Mouse (Mus musculus) neural tube, embryonic 11.5 days (tissue): ENCODE results near the gene Wdr1. TPM values are rescaled to one million over a fixed set of nuclear protein-coding genes. Genes with fewer than 3 reads are reported as not detected.
"Not testable (repeated sequence)": the region's sequence is repeated elsewhere in the genome, so short reads cannot be mapped to it uniquely, and the experiment has no call there.

Experiments
- ATAC-seq: fragments of 200-750 bp; cut with Nextera tagmentation; 2 replicates; pipeline ENCODE4 v1.8.0; 2017; ENCODE audit warnings: moderate number of reproducible peaks, mild to moderate bottlenecking, moderate TSS enrichment, moderate library complexity; ENCODE audit not compliant: insufficient read depth, low FRiP score, low TSS enrichment
- DNase-seq: peaks from one replicate; pipeline ENCODE4 v3.0.0-alpha.2; 2015; ENCODE audit warnings: low spot score
- H3K27ac ChIP-seq: fragments of 300-500 bp; sonication (generic); 2 replicates; pipeline ENCODE4 v1.5.1; 2014; ENCODE audit warnings: low read depth, mild to moderate bottlenecking, low read length
- H3K27me3 ChIP-seq: fragments of 300-500 bp; sonication (generic); 2 replicates; pipeline ENCODE4 v1.6.1; 2014; ENCODE audit warnings: mild to moderate bottlenecking, low read length, mixed read lengths; ENCODE audit not compliant: control insufficient read depth, insufficient read depth
- H3K36me3 ChIP-seq: fragments of 300-500 bp; sonication (generic); 2 replicates; pipeline ENCODE4 v1.6.1; 2014; ENCODE audit warnings: mild to moderate bottlenecking, low read length, moderate library complexity, mixed read lengths; ENCODE audit not compliant: control insufficient read depth, insufficient read depth
- H3K4me1 ChIP-seq: fragments of 300-500 bp; sonication (generic); 2 replicates; pipeline ENCODE4 v1.6.1; 2014; ENCODE audit warnings: low read length, mixed read lengths; ENCODE audit not compliant: control insufficient read depth, insufficient read depth
- H3K4me2 ChIP-seq: fragments of 300-500 bp; sonication (generic); 2 replicates; pipeline ENCODE4 v1.6.1; 2014; ENCODE audit warnings: low read depth, mild to moderate bottlenecking, moderate library complexity
- H3K4me3 ChIP-seq: fragments of 300-500 bp; sonication (generic); 2 replicates; pipeline ENCODE4 v1.5.1; 2014; ENCODE audit warnings: low read depth, low read length
- H3K9ac ChIP-seq: fragments of 300-500 bp; sonication (generic); 2 replicates; pipeline ENCODE4 v1.6.1; 2014; ENCODE audit warnings: mild to moderate bottlenecking, low read length
- H3K9me3 ChIP-seq: fragments of 300-500 bp; sonication (generic); 2 replicates; pipeline ENCODE4 v1.6.1; 2016; ENCODE audit warnings: low read length; ENCODE audit not compliant: control insufficient read depth
- WGBS: fragments of 180-500 bp; shearing (Covaris S2); extraction: QIAGEN DNeasy Blood & Tissue Kit; methylation state at CpG from one replicate; pipeline ENCODE4 v1.1.7; 2014; 5-methylcytosine and 5-hydroxymethylcytosine counted together
- polyA plus RNA-seq: library from polyadenylated mRNA; unstranded; fragments of >200 nt; fragmentation: Nextera tagmentation; extraction: Ambion mirVana; gene quantifications from 2 replicates; pipeline ENCODE4 v1.2.1, GENCODE M21; 2014

Wdr1 gene
- polyA plus RNA-seq, 1 experiment from 2014 or later = 170 TPM

DNA sequence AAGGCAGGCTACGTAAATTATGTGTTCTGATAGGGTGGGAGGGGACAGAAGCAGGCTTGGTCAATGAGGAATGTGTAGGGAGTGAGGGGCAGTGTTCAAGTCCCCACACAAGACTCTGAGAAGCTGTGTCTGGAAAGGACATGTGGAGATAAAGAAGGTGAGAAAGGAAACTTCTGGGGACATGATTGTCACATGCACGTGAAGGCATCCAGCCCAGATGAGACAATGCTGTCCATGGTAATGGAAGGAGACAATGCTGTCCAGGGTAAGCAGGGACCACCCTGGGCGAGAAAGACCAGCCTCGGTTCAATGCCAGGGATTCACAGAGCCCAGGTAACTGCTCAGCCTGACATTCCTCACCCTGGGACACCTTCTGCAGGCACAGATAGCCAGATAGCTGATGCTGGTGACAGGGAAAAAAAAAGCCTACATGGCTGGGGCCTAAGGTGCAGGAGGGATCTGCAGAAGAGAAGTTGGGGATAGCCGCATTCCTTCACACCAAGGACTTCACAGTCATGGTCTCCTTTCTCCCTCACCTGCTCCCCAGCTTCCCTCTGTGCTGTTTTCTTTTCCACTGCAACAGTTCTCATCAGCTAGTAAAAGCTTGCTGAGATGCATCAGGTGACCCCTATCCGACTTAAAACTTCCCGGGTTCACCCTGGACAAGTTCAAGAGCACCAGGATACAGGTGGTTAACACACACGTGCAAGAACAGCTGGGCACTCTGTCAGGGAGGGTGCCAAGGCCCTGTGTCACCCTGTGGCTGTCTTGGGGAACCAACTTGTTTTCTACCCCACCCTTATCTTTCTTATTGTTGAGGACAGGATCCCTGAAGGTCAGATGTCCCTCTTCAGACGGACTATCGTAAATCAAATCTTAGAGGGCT lies 82.0 kb downstream of the Wdr1 start:
- Histone ChIP-seq H3K4me2 (peak overlapping the region; percentile 37), H3K9me3 (no peaks in the 10 kb centered on the region), H3K27me3 (peaks cover 2% of the 10 kb centered on the region; the same call in 1 of the 2 replicates), H3K4me3 (no peak overlapping the region), H3K27ac (no peak overlapping the region), H3K4me1 (peaks cover 10% of the 10 kb centered on the region), H3K9ac (no peak overlapping the region), H3K36me3 (no peaks in the 10 kb centered on the region)
- WGBS = 67% methylated on average over 10 of the region's 10 CpGs
- ATAC-seq (no peak), DNase-seq (peak; percentile 13)

DNA sequence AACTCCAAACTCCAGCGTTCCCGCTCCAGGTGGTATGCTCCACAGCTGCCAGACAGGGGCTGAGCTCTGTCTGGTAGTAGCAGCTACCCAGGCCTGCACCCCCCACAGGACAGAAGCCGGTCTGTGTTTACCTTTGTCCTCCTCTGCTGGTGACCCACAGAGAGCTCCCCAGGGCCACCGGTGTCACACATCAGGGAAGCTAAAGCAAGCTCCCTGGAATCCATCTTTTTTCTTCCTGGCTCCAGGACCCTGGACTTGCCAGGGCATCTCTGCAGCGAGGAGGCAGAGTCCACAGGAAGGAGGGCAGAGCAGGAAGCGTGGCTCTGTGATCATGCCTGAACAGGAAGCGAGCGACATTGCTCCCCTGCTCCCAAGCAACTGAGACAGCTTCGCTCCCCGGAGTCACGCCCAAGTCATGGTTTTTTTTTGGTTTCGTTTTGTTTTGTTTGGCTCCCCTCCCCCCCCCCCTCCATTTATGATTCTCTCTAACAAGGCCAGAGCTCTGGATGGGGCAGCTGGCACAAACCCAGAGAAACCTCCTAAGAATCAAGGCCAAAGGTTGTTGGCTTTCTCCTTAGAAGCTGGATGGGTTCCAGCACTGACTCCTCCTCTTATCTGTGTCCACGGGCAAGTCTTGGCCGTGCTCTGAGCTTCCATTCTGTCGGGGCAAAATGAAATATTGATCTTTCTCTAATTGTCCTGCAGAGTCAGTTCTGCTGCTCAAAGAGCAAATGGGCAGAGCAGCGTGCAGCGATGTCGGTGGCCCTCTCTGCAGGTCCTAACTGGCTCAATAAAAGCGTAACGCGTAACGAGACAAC lies 82.9 kb downstream of the Wdr1 start:
- WGBS = 8% methylated on average over 22 of the region's 22 CpGs
- H3K27me3 ChIP-seq = peaks cover 2% of the 10 kb centered on the region; the same call in 1 of the 2 replicates
- peak overlapping the region; percentile 37 for H3K4me2 ChIP-seq
- DNase-seq = peak; percentile 57
- ATAC-seq = peak; percentile 70
- H3K36me3 ChIP-seq = no peaks in the 10 kb centered on the region
- no peak overlapping the region for H3K27ac ChIP-seq
- H3K4me3 ChIP-seq = 0 out of 2 replicates have a peak overlapping the region, but pooled peaks have one; percentile 8
- no peaks in the 10 kb centered on the region for H3K9me3 ChIP-seq
- H3K4me1 ChIP-seq = peaks cover 10% of the 10 kb centered on the region
- peak overlapping the region; percentile 36; the same call in 1 of the 2 replicates for H3K9ac ChIP-seq

DNA sequence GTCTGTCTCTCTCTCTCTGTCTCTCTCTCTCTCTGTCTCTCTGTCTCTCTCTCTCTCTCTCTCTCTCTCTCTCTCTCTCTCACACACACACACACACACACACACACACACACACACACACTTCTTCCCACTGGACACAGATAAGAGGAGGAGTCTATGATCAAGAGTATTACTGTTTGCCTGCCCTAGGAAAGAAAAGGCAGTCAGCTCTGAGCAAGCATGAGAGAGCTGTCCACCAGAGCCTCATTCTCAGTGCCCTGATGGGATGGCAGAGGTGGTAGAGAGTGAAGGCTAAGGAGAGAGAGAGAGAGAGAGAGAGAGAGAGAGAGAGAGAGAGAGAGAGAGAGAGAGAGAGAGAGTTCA lies 83.5 kb downstream of the Wdr1 start:
- not testable (repeated sequence) for H3K9ac ChIP-seq
- peak overlapping the region; percentile 37; the same call in 1 of the 2 replicates for H3K4me2 ChIP-seq

DNA sequence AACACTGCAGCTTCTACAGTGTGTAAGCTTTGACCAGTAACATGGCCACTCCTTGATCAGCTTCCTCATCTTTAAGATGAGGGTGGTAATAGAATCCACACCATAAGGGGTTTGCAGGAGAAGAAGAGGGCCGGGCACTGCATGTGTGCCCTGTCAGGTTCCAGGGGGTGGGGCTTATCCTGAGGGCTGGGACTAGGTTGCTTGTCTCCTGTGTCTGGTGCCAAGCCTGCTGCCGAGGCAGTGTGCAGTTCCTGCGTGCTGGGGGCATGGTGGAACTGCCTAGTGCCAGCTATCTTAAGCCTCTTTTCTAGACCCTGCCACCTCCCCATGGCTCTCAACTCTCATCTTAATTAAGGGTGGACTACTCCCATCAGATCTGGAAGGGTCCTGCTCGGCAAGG lies 84.0 kb downstream of the Wdr1 start:
- Histone ChIP-seq H3K4me3 (no peak overlapping the region), H3K27me3 (peaks cover 2% of the 10 kb centered on the region; the same call in 1 of the 2 replicates), H3K9me3 (no peaks in the 10 kb centered on the region), H3K4me2 (no peak overlapping the region), H3K4me1 (peaks cover 10% of the 10 kb centered on the region), H3K36me3 (no peaks in the 10 kb centered on the region), H3K9ac (no peak overlapping the region), H3K27ac (no peak overlapping the region)
- WGBS = 71% methylated on average over 4 of the region's 4 CpGs
- DNase-seq (no peak), ATAC-seq (no peak)

More for the DNA sequence above, 83.5 kb downstream of the Wdr1 start:
- not testable (repeated sequence) for H3K27ac ChIP-seq, H3K9me3 ChIP-seq, ATAC-seq, H3K36me3 ChIP-seq, H3K4me1 ChIP-seq, H3K4me3 ChIP-seq, H3K27me3 ChIP-seq, DNase-seq

DNA sequence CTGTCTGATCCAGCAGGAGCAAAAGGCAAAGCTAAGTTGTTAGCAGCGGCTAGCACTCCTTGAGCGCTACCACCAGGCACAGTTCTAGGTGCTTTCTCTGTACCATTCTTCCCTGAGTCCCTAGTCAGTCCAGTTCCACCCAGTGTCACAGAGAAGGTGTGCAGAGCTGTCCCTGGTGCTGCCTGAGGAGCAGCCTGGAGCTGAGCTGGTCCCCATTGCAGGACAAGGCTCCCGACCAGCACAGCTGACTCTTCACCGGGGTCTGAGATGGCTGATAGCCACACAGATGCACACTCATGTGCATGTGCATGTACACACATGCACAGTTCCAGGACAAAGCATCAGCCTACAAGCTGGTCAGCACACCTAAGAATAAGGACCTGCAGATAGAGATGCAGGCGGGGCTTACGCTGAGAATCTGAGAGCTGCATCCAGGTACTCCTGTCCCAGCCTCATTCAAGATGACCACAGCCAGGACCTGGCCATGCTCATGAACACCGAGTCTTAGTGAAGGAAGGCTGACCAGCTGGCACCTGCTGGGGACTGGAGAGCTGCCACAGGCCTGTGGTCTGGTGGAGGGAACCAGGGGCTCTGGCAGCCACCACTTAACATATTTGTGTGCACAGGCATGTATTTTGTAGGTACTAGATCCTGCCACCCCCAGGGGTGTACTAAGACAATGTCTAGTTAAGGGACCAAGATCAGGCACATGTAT lies 85.1 kb downstream of the Wdr1 start:
- Histone ChIP-seq H3K27me3 (peaks cover under 1% of the 10 kb centered on the region; the same call in 1 of the 2 replicates), H3K36me3 (no peaks in the 10 kb centered on the region), H3K27ac (no peak overlapping the region), H3K9me3 (no peaks in the 10 kb centered on the region), H3K4me2 (no peak overlapping the region), H3K4me3 (no peak overlapping the region), H3K9ac (no peak overlapping the region), H3K4me1 (peaks cover 10% of the 10 kb centered on the region)
- ATAC-seq (no peak), DNase-seq (peak; percentile 28)
- WGBS = 85% methylated on average over 7 of the region's 7 CpGs

DNA sequence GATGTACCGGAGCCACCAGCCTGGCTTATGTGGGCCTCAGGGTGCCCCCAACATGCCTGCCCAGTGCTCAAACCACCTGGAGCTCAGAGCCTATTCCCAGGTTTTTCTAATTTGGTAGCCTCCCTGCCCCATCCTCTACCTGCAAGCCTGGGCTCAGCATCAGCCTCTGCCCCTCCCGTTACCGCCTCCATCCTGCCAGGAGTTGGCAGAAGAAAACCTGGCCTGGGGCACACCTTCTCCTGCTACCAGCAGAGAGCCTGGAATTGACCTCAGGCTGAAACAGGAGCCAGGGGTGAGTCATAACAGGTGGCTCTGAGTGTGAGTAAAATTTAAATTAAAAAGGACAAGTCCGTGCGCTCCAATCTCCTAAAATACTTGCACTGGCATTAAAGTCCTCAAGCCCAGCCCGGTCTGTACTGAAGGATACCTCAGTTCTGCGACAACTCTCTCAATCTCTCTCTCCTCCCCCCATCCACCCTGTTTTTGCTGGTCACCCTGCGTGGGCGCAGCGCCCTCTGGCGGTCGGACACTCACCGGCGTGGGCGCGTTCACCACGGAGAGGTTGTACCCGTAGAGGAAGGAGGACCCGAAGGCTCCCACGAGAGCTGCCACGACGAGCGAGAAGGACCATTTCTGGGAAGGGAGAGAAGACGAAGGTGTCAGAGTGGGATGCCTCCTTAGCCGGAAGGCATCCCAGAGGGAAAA lies 86.0 kb downstream of the Wdr1 start:
- H3K27me3 ChIP-seq = no peaks in the 10 kb centered on the region
- 84% methylated on average over 21 of the region's 25 CpGs for WGBS
- no peak overlapping the region for H3K9ac ChIP-seq
- no peaks in the 10 kb centered on the region for H3K9me3 ChIP-seq
- ATAC-seq (no peak), DNase-seq (no peak)
- H3K4me3 ChIP-seq = no peak overlapping the region
- no peaks in the 10 kb centered on the region for H3K36me3 ChIP-seq
- H3K4me1 ChIP-seq = peaks cover 10% of the 10 kb centered on the region
- H3K27ac ChIP-seq = no peak overlapping the region
- no peak overlapping the region for H3K4me2 ChIP-seq
